Comparison of ENCODE assay signal across 21 mouse cellular contexts in the genomic region with DNA sequence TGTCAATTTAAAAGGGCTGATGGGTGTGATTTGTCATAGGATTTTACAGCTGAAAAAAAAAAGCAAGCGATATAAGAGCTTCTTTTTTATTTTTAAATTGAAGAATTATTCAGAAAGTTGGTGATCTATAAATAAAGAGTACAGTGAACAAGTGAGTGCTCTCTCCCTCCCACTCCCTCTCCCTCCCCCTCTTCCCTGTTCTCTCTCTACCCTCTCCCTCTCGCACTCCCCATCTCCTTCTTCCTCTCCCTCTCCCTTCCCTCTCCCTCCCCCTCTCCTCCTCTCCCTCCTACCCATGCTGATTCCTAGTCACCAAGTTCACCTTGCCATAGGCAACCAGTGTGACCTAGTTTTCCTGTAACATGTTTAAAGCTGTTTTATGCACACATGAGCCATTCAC.
DNase-seq lines count a peak whose midpoint lies in the region; ATAC-seq and TF ChIP-seq lines count a peak whose summit lies in the region.
"Had no signal": no experiment of that assay in that cellular context is flagged by ENCODE, and none has a peak within 500 bp of the region (broad histone marks: within the 10 kb centered on the region; RNA-seq: fewer than 3 reads in every experiment).

No protein-coding gene starts in this region.

- no peaks in the 10 kb centered on the region for H3K36me3 ChIP-seq in lung, postnatal 0 days (ENCODE audit: insufficient read depth, low read length)
- H3K36me3 ChIP-seq: embryonic facial prominence, embryonic 10.5 days; heart, embryonic 13.5 days; hindbrain, embryonic 15.5 days had no signal

- no peak for ATAC-seq in lung, postnatal 0 days
- ATAC-seq: activated CD4-positive, CD25-positive, alpha-beta regulatory T cell, adult 4 months; forebrain, embryonic 13.5 days; forebrain, postnatal 0 days had no signal

- H3K4me1 ChIP-seq in lung, postnatal 0 days (ENCODE audit: insufficient read depth, low read depth, low read length) = no peaks in the 10 kb centered on the region
- H3K4me1 ChIP-seq: forebrain, embryonic 13.5 days; heart, embryonic 13.5 days; hindbrain, embryonic 15.5 days had no signal

- H3K9ac ChIP-seq in lung, postnatal 0 days (replicated peaks; ENCODE audit: low read depth) = no peak overlapping the region
- H3K9ac ChIP-seq: forebrain, embryonic 13.5 days; forebrain, postnatal 0 days; heart, embryonic 13.5 days; hindbrain, embryonic 15.5 days had no signal

- no peak overlapping the region for H3K4me3 ChIP-seq in layer of hippocampus, adult 2 months
- H3K4me3 ChIP-seq in lung, postnatal 0 days (ENCODE audit: low read depth, low read length) = no peak overlapping the region
- H3K4me3 ChIP-seq: embryonic facial prominence, embryonic 10.5 days; forebrain, embryonic 13.5 days; heart, embryonic 13.5 days; hindbrain, embryonic 15.5 days had no signal

- DNase-seq in frontal cortex, postnatal 36 days (ENCODE audit: low spot score in 2 of 2) = peak; percentile 2 to 12
- no peak for DNase-seq in frontal cortex, postnatal 25 days (ENCODE audit: low spot score in 2 of 2)
- DNase-seq in layer of hippocampus, adult 2 months (ENCODE audit: low spot score in 2 of 2) = peak in 1 of 2 experiments; percentile 8
- no peak for DNase-seq in layer of hippocampus, adult 9-11 months
- peak; percentile 9 to 50 for DNase-seq in right cerebral cortex, postnatal 36 days (ENCODE audit: low spot score in 2 of 2)
- no peak for DNase-seq in right cerebral cortex, postnatal 4 days
- DNase-seq in lung, postnatal 0 days (ENCODE audit: low spot score) = no peak
- DNase-seq: cerebellum, adult 18-20 months; cerebellum, adult 9-11 months; cerebellum, postnatal 36 days; forebrain, postnatal 0 days; gastrocnemius, postnatal 36 days; heart, adult 11 months; heart, postnatal 36 days had no signal

- 52% methylated on average over 2 of the region's 2 CpGs for WGBS in lung, postnatal 0 days

- TF ChIP-seq EP300 in lung, postnatal 0 days (IDR thresholded peaks at IDR 0.05) = no peak

- no peak overlapping the region for H3K4me2 ChIP-seq in lung, postnatal 0 days (replicated peaks; ENCODE audit: low read depth, low read length)
- H3K4me2 ChIP-seq: forebrain, embryonic 13.5 days; heart, embryonic 13.5 days; hindbrain, embryonic 15.5 days had no signal

- no peaks in the 10 kb centered on the region for H3K9me3 ChIP-seq in lung, postnatal 0 days (ENCODE audit: low read length)
- H3K9me3 ChIP-seq: embryonic facial prominence, embryonic 10.5 days; hindbrain, embryonic 15.5 days had no signal

- no peak for TF ChIP-seq CTCF in layer of hippocampus, adult 2 months (conservative IDR thresholded peaks at IDR 0.05)
- no peak for TF ChIP-seq CTCF in lung, postnatal 0 days (IDR thresholded peaks at IDR 0.05)

- no peaks in the 10 kb centered on the region for H3K27me3 ChIP-seq in lung, postnatal 0 days (replicated peaks; ENCODE audit: insufficient read depth, low read length)
- H3K27me3 ChIP-seq: CH12.LX; forebrain, embryonic 13.5 days; heart, embryonic 13.5 days; hindbrain, embryonic 15.5 days; Patski had no signal

- H3K27ac ChIP-seq in layer of hippocampus, adult 2 months = peak overlapping the region; percentile 90
- no peak overlapping the region for H3K27ac ChIP-seq in lung, postnatal 0 days (ENCODE audit: low read length)
- H3K27ac ChIP-seq: embryonic facial prominence, embryonic 10.5 days; forebrain, embryonic 13.5 days; heart, embryonic 13.5 days; hindbrain, embryonic 15.5 days had no signal

Comparison
In these comparisons a context has a peak if more than half of its experiments do, and no peak if none do; other contexts are left out.
1. DNase-seq: peak in frontal cortex, postnatal 36 days (2 of 2) and right cerebral cortex, postnatal 36 days (2 of 2); none in frontal cortex, postnatal 25 days (0 of 2), layer of hippocampus, adult 9-11 months (single experiment), right cerebral cortex, postnatal 4 days (single experiment) and lung, postnatal 0 days (single experiment).